Mouse (Mus musculus) bone marrow macrophage, adult 2 months (primary cell): Measurements from ENCODE around the gene B4galt3.

Experiments
- CTCF ChIP-seq: IDR thresholded peaks from 2 replicates; pipeline ENCODE4 v1.5.1; 2012; ENCODE audit warnings: low read depth, mild to moderate bottlenecking, low read length, moderate library complexity
- POLR2A ChIP-seq: IDR thresholded peaks from 2 replicates; pipeline ENCODE4 v1.6.1; 2012; ENCODE audit warnings: mild to moderate bottlenecking, low read depth, low read length, borderline replicate concordance

DNA sequence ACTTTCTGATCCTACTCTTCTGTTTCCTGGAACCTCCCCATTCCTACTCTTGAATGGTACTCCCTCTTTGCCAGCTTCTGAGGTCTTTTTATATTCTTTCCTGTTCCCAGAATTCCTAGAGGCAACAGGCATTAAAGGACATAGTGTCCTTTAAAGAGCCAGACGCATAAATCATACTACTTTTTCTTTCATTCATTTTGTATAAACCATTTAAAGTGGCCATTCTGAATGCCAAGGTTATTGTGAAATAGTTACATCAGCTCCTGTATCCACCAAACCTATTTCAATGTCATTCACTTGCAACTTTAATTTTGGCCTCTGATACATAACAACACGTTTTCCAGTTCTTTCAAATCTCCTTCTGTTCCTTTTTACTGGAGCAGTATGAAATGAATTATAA is 39.2 kb downstream of the B4galt3 start:
- no peak for TF ChIP-seq CTCF
- no peak for TF ChIP-seq POLR2A
